Mouse (Mus musculus) forebrain, embryonic 11.5 days (tissue): ENCODE measurements at regions not wholly inside any gene's neighbourhood (a gene's known extent, or its start where the extent isn't known, plus 50 kb on each side); places are given as distances from the start of the nearest gene placed in this dataset.
A peak's percentile ranks its signal among the peaks of the same experiment; 100 is the strongest.
"Not testable (repeated sequence)": the region's sequence is repeated elsewhere in the genome, so short reads cannot be mapped to it uniquely, and the experiment has no call there.

Source experiments
- ATAC-seq: fragments of 200-750 bp; cut with Nextera tagmentation; replicated peaks from 2 replicates; pipeline ENCODE4 v1.8.0; 2017; ENCODE audit warnings: moderate TSS enrichment; ENCODE audit not compliant: low FRiP score
- DNase-seq: peaks from one replicate; pipeline ENCODE4 v3.0.0-alpha.2; 2017; ENCODE audit warnings: low spot score
- H3K27ac ChIP-seq: fragments of 300-500 bp; sonication (generic); 2 replicates; pipeline ENCODE4 v1.5.1; 2014; ENCODE audit warnings: low read depth, low read length
- H3K27me3 ChIP-seq: fragments of 300-500 bp; sonication (generic); 2 replicates; pipeline ENCODE4 v1.6.1; 2014; ENCODE audit warnings: mild to moderate bottlenecking, low read length, mixed read lengths; ENCODE audit not compliant: control insufficient read depth, insufficient read depth
- H3K36me3 ChIP-seq: fragments of 300-500 bp; sonication (generic); 2 replicates; pipeline ENCODE4 v1.6.1; 2014; ENCODE audit warnings: mild to moderate bottlenecking, low read length, moderate library complexity, mixed read lengths; ENCODE audit not compliant: control insufficient read depth, insufficient read depth
- H3K4me1 ChIP-seq: fragments of 300-500 bp; sonication (generic); replicated peaks from 2 replicates; pipeline ENCODE4 v1.6.1; 2014; ENCODE audit warnings: low read length, mixed read lengths; ENCODE audit not compliant: control insufficient read depth, insufficient read depth
- H3K4me2 ChIP-seq: fragments of 300-500 bp; sonication (generic); 2 replicates; pipeline ENCODE4 v1.6.1; 2014; ENCODE audit warnings: low read depth, mild to moderate bottlenecking, low read length, moderate library complexity, mixed read lengths; ENCODE audit not compliant: severe bottlenecking
- H3K4me3 ChIP-seq: fragments of 300-500 bp; sonication (generic); 2 replicates; pipeline ENCODE4 v1.5.1; 2014; ENCODE audit warnings: low read depth, low read length
- H3K9ac ChIP-seq: fragments of 300-500 bp; sonication (generic); 2 replicates; pipeline ENCODE4 v1.6.1; 2014; ENCODE audit warnings: low read length
- H3K9me3 ChIP-seq: fragments of 300-500 bp; sonication (generic); 2 replicates; pipeline ENCODE4 v1.6.1; 2016; ENCODE audit warnings: low read length, mixed read lengths; ENCODE audit not compliant: control insufficient read depth
- WGBS: fragments of 180-500 bp; shearing (Covaris S2); extraction: QIAGEN DNeasy Blood & Tissue Kit; methylation state at CpG from one replicate; pipeline ENCODE4 v1.1.7; 2014; 5-methylcytosine and 5-hydroxymethylcytosine counted together

DNA sequence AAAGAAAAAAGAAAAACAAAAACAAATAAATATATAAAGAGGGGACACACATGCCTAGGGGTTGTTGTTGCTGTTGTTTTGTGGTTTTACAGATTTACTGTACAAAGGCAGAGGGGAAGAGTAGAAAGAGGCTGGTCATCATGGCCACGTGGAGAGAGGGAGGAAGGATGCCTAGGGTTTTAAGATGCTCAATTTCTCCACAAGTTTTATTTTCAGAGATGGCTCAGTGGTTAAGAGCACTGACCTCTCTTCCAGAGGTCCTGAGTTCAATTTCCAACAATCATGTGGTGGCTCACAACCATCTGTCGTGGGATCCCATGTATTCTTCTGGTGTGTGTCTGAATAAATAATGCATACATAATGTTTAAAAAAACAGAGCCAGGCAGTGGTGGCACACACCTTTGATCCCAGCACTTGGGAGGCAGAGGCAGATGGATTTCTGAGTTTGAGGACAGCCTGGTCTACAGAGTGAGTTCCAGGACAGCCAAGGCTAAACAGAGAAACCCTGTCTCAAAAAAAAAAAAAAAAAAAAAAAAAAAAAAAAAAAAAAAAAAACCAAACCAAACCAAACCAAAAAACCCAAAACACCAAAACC lies 1364.6 kb downstream of the Zfp704 start:
- not testable (repeated sequence) for H3K9me3 ChIP-seq, H3K27ac ChIP-seq, H3K27me3 ChIP-seq, H3K36me3 ChIP-seq, H3K4me3 ChIP-seq, H3K4me1 ChIP-seq, H3K9ac ChIP-seq, H3K4me2 ChIP-seq
- DNase-seq (peak; percentile 85), ATAC-seq (peak; percentile 84)
- 73% methylated on average over 2 of the region's 2 CpGs for WGBS

DNA sequence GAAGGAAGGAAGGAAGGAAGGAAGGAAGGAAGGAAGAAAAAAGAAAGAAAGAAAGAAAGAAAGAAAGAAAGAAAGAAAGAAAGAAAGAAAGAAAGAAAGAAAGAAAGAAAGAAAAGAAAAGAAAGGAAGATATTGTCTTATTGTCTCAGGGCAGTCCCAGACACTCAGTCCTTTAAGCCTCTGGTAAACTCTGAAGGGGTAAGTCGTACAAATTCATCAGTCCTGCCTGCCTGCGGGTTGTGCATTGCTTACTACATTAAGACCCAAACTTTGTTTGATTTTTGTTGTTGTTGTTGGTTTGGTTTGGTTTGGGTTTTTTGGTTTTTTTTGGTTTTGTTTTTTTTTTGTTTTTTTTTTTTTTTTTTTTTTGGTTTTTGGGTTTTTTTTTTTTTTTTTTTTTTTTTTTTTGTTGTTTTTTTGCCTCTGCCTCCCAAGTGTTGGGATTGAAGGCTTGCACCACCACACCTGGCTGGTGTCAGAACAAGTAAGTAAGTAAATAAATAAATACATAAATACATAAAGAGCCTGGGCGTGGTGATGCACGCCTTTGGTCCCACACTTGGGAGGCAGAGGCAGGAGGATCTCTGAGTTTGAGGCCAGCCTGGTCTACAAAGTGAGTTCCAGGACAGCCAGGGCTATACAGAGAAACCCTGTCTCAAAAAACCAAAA lies 1365.2 kb downstream of the Zfp704 start:
- 91% methylated on average over 4 of the region's 4 CpGs for WGBS
- H3K36me3 ChIP-seq, H3K9ac ChIP-seq, H3K4me3 ChIP-seq, ATAC-seq, H3K4me1 ChIP-seq, H3K4me2 ChIP-seq, H3K27me3 ChIP-seq, H3K27ac ChIP-seq, H3K9me3 ChIP-seq: not testable (repeated sequence)
- DNase-seq = peak; percentile 54

DNA sequence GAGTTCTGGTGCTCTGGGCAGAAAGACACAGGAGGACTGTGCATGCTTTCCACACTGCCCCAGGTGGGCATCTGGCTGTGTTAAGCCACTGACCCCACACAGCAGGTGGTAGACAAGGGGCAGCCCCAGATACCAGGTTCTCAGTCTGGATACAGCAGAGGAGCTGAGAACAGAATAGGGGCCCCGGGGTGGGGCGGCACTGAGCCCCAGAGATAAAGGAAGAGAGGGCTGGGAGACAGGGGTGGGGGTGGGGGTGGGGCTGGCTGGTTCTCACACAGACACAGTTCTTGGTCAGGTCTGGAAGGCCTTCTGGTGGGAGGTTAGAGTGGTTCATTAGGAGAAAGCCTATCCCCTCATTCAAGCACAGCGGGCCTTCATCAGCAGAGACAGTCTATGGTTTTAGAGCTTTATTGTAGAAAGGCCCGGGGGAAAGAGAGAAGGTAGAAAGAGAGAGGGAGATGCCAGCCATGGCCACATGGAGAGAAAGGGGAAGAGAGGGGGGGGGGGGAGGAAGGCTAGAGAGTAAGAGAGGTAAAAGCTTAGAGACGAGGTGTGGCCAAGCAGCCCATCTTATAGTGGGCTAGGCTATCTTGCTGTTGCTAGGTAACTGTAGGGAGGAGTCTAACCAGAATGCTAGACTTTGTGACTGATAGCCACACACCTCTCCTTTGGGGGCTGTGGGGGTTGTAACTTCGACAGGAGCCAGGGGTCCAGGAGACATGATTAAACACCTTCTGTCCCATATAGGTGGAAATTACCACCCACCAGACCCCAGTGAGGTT lies 1403.1 kb downstream of the Zfp704 start:
- no peaks in the 10 kb centered on the region for H3K27me3 ChIP-seq
- ATAC-seq = peak; percentile 63
- DNase-seq = no peak
- 62% methylated on average over 6 of the region's 6 CpGs for WGBS
- H3K4me2 ChIP-seq = no peak overlapping the region
- no peaks in the 10 kb centered on the region for H3K36me3 ChIP-seq
- H3K9me3 ChIP-seq = no peaks in the 10 kb centered on the region
- no peak overlapping the region for H3K27ac ChIP-seq
- no peak overlapping the region for H3K9ac ChIP-seq
- no peak overlapping the region for H3K4me3 ChIP-seq
- H3K4me1 ChIP-seq = no peaks in the 10 kb centered on the region

- no peak overlapping the region for H3K27ac ChIP-seq
- H3K9me3 ChIP-seq = no peaks in the 10 kb centered on the region
- ATAC-seq (peak; percentile 57), DNase-seq (no peak)
- H3K4me3 ChIP-seq = no peak overlapping the region
- WGBS = 87% methylated on average over 4 of the region's 4 CpGs
- no peak overlapping the region for H3K4me2 ChIP-seq
- H3K27me3 ChIP-seq = no peaks in the 10 kb centered on the region
- H3K36me3 ChIP-seq = no peaks in the 10 kb centered on the region
- no peaks in the 10 kb centered on the region for H3K4me1 ChIP-seq
- no peak overlapping the region for H3K9ac ChIP-seq
These were observed 1446.9 kb downstream of the Zfp704 start for GRCm38 (mm10) chr3:8163030-8163429.

GRCm38 (mm10) chr3:8161997-8162756 lies 1447.7 kb downstream of the Zfp704 start:
- H3K4me2 ChIP-seq = no peak overlapping the region
- no peaks in the 10 kb centered on the region for H3K36me3 ChIP-seq
- H3K9me3 ChIP-seq = no peaks in the 10 kb centered on the region
- H3K4me3 ChIP-seq = no peak overlapping the region
- ATAC-seq (peak; percentile 91), DNase-seq (peak; percentile 60)
- WGBS = 79% methylated on average over 4 of the region's 4 CpGs
- H3K4me1 ChIP-seq = no peaks in the 10 kb centered on the region
- H3K27ac ChIP-seq = no peak overlapping the region
- no peaks in the 10 kb centered on the region for H3K27me3 ChIP-seq
- H3K9ac ChIP-seq = no peak overlapping the region

DNA sequence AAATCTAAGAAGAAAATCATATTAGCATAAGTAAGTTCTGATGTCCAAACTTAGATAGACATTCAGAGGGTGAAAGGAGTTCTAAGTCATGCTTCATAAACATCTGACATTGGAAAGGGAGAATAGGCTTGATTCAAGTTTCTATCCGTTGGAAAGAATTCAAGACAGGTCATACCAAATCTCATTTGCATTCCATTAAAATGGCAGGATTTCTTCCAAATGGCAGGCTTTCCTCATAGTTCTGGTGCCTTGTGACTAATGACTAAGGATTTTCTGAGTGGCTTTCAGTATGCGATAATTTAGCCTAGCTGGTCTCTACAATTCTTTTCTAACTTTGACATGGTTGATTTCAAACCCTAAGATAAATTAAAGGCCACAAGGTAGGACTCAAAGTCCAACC lies 1466.9 kb downstream of the Zfp704 start:
- Histone ChIP-seq H3K4me2 (no peak overlapping the region), H3K36me3 (no peaks in the 10 kb centered on the region), H3K9ac (no peak overlapping the region), H3K4me1 (no peaks in the 10 kb centered on the region), H3K27me3 (no peaks in the 10 kb centered on the region), H3K27ac (no peak overlapping the region), H3K9me3 (no peaks in the 10 kb centered on the region), H3K4me3 (no peak overlapping the region)
- 84% methylated on average over 2 of the region's 2 CpGs for WGBS
- DNase-seq = no peak
- ATAC-seq = no peak

GRCm38 (mm10) chr3:8142190-8142589 lies 1467.7 kb downstream of the Zfp704 start:
- no peaks in the 10 kb centered on the region for H3K27me3 ChIP-seq
- no peak for ATAC-seq
- H3K27ac ChIP-seq = no peak overlapping the region
- no peak for DNase-seq
- 91% methylated on average over 3 of the region's 3 CpGs for WGBS
- no peak overlapping the region for H3K4me3 ChIP-seq
- no peak overlapping the region for H3K9ac ChIP-seq
- no peak overlapping the region for H3K4me2 ChIP-seq
- H3K9me3 ChIP-seq = no peaks in the 10 kb centered on the region
- H3K4me1 ChIP-seq = no peaks in the 10 kb centered on the region
- H3K36me3 ChIP-seq = no peaks in the 10 kb centered on the region

- Histone ChIP-seq H3K36me3 (no peaks in the 10 kb centered on the region), H3K9me3 (no peaks in the 10 kb centered on the region), H3K27ac (no peak overlapping the region), H3K4me2 (no peak overlapping the region), H3K4me1 (no peaks in the 10 kb centered on the region), H3K9ac (no peak overlapping the region), H3K27me3 (no peaks in the 10 kb centered on the region), H3K4me3 (no peak overlapping the region)
- ATAC-seq = no peak
- no peak for DNase-seq
- 85% methylated on average over 2 of the region's 2 CpGs for WGBS
These were observed 1468.2 kb downstream of the Zfp704 start for GRCm38 (mm10) chr3:8141664-8142084.
